8 mouse cellular contexts compared by ENCODE assay signal in the genomic region with DNA sequence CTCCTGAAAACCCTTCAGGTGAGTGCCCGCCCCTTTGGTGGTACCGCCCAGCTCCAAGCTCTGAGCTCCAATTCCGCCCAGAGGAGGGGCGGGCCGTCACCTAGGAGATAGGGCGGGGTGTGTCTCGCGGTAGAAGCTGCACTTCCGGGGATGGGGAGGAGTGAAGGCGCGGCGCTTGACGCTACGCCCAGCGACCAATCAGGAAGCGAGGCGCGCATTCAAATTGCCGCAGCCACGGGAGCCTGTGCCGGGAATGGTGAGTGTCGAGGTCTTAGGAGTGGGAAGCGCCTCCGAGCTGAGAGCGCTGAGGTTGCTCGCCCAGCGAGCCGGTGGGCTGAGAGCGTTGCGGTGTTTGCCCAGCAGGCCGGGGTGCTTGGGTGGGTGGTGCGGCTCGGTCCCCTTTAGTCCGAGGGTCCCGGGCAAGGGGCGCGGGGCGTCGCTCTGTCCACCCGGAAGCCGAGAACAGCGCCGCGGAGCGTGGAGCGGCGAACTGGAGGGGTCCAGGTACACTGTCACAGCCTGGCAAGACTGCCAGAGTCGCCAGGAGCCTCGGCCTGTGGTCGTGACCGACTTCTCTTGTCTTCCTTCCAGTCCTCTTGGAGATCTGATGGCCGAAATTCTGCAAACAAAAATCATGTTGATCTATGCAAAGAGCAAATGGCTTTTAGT. TPM values are rescaled to one million over a fixed set of nuclear protein-coding genes. Genes with fewer than 3 reads are reported as not detected.
DNase-seq lines count a peak whose midpoint lies in the region; ATAC-seq lines count a peak whose summit lies in the region.

A gene (plus strand): TSS at position 201 of the 669 bp plus-strand sequence.

- peak; percentile 99 for ATAC-seq in hindbrain, embryonic 16.5 days

- H3K4me3 ChIP-seq in hindbrain, embryonic 16.5 days (ENCODE audit: low read length) = peak within 1 kb of the TSS; percentile 59
- H3K4me3 ChIP-seq in macrophage (ENCODE audit: inconsistent target) = peak within 1 kb of the TSS; percentile 50

- WGBS in hindbrain, embryonic 16.5 days = under 1% methylated on average over 52 of the region's 52 CpGs
- WGBS in macrophage (ENCODE audit: missing documents) = under 1% methylated on average over 52 of the region's 52 CpGs

- peak within 1 kb of the TSS; percentile 60 for H3K9ac ChIP-seq in hindbrain, embryonic 16.5 days (ENCODE audit: low read depth, low read length)

- H3K4me1 ChIP-seq in hindbrain, embryonic 16.5 days (ENCODE audit: control insufficient read depth, insufficient read depth, low read depth, low read length) = peaks cover 5% of the 10 kb centered on the region

- H3K4me2 ChIP-seq in hindbrain, embryonic 16.5 days (ENCODE audit: low read length) = peak within 1 kb of the TSS; percentile 100

- peaks cover 19% of the 10 kb centered on the region; the same call in 1 of the 2 replicates for H3K79me2 ChIP-seq in macrophage (ENCODE audit: inconsistent target)

- no peaks in the 10 kb centered on the region for H3K36me3 ChIP-seq in hindbrain, embryonic 16.5 days (ENCODE audit: control insufficient read depth, insufficient read depth, low read length)
- no peaks in the 10 kb centered on the region for H3K36me3 ChIP-seq in macrophage (ENCODE audit: inconsistent target)

- H3K27me3 ChIP-seq in hindbrain, embryonic 16.5 days (replicated peaks; ENCODE audit: control insufficient read depth, insufficient read depth, low read length) = no peaks in the 10 kb centered on the region

- H3K27ac ChIP-seq in hindbrain, embryonic 16.5 days (ENCODE audit: low read depth, low read length) = no peak within 1 kb of the TSS
- H3K27ac ChIP-seq in macrophage = no peak within 1 kb of the TSS

- DNase-seq in T-cell, adult 2 months (ENCODE audit: low spot score) = peak; percentile 96
- DNase-seq in cerebellum, postnatal 36 days = peak; percentile 81 to 88
- DNase-seq in frontal cortex, postnatal 36 days (ENCODE audit: low spot score in 2 of 2) = peak; percentile 88 to 93
- DNase-seq in left cerebral cortex, adult 18-20 months (ENCODE audit: low spot score in 2 of 2) = peak; percentile 92 to 93
- peak; percentile 94 for DNase-seq in right cerebral cortex, adult 18-20 months
- peak; percentile 80 for DNase-seq in urinary bladder, postnatal 10 days (ENCODE audit: low spot score)

- H3K9me3 ChIP-seq in hindbrain, embryonic 16.5 days (ENCODE audit: control insufficient read depth, low read length) = no peaks in the 10 kb centered on the region

RNA-seq across cellular contexts. Expression of the gene that starts here (rescaled TPM):
- polyA plus RNA-seq in hindbrain, embryonic 16.5 days (2015; fragmentation: Nextera tagmentation; extraction: Ambion mirVana) = 0.74 and 0.87 TPM in 2 replicates
- total RNA-seq in left cerebral cortex, adult 18-20 months (2021) = under 1 TPM; 0.14 to 0.23 TPM
- total RNA-seq in macrophage (2018; cell fraction: chromatin; rRNA removed) = 10 to 100 TPM in 1 of 26 experiments, 1 to 10 TPM in 17, under 1 TPM in 8; 0.37 to 11.5 (median 1.4) TPM
- 1 to 10 TPM in 3 of 26 experiments, under 1 TPM in 23; 0.08 to 1.3 (median 0.38) TPM for total RNA-seq in macrophage (2018; cell fraction: cytosol; rRNA removed)
- total RNA-seq in macrophage (2018; cell fraction: nucleus; rRNA removed) = 1 to 10 TPM in 9 of 26 experiments, under 1 TPM in 17; 0.19 to 4.7 (median 0.86) TPM
- polyA plus RNA-seq in macrophage (2018) = 0.08 to 0.84 TPM (median 0.79 TPM) in 3 replicates

Comparison
In these comparisons a context has a peak if more than half of its experiments do, and no peak if none do; other contexts are left out.
1. Peak in ATAC-seq, H3K4me3 ChIP-seq, H3K9ac ChIP-seq and H3K4me2 ChIP-seq in hindbrain, embryonic 16.5 days; RNA of the gene not detected or under 1 TPM.
2. Peak in DNase-seq in left cerebral cortex, adult 18-20 months; RNA of the gene not detected or under 1 TPM.